Mouse (Mus musculus) heart, postnatal 4 days (tissue): ENCODE data around the gene Eif3k. TPM values are rescaled to one million over a fixed set of nuclear protein-coding genes. Genes with fewer than 3 reads are reported as not detected.

Experiments used
- DNase-seq: peaks from one replicate; pipeline ENCODE4 v3.0.0; 2021
- total RNA-seq, 2 experiments: library from RNA; stranded (reverse); gene quantifications; 2 replicates each; pipeline ENCODE4 v1.2.3; 2021

The Eif3k gene
- total RNA-seq, 2 experiments from 2014 or later = 205 to 208 TPM

- DNase-seq = no peak
Measured at GRCm38 (mm10) chr7:28957997-28958725, 23.5 kb downstream of the Eif3k start.

GRCm38 (mm10) chr7:28957286-28957685 is 24.4 kb downstream of the Eif3k start:
- DNase-seq = no peak

- no peak for DNase-seq
Measured at GRCm38 (mm10) chr7:28956270-28956669, 25.4 kb downstream of the Eif3k start.

- peak; percentile 27 for DNase-seq
Measured at GRCm38 (mm10) chr7:28955295-28955897, 26.3 kb downstream of the Eif3k start.

- DNase-seq = no peak
Measured at GRCm38 (mm10) chr7:28954773-28955172, 26.9 kb downstream of the Eif3k start.

- DNase-seq = no peak
Measured at GRCm38 (mm10) chr7:28953476-28954376, 27.9 kb downstream of the Eif3k start.

DNA sequence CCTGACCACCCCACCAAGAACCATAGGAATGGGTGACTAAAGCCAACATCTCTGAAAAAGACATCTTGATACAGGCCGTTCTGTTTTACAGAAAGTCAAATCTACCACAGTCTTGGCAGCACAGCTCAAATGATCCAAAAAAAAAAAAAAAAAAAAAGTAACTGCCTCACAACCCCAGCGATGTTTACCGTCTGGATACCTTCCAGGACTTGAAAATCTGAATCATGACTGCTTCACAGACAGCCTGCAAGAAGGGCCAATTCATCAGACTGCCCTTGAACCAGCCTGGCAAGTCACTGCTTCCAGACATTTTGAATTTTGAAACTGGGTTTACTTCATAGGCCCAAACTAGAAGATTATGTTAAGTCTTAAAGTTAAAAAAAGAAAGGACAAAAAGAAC is 28.9 kb downstream of the Eif3k start:
- no peak for DNase-seq

- no peak for DNase-seq
Measured at GRCm38 (mm10) chr7:28951764-28952163, 29.9 kb downstream of the Eif3k start.

DNA sequence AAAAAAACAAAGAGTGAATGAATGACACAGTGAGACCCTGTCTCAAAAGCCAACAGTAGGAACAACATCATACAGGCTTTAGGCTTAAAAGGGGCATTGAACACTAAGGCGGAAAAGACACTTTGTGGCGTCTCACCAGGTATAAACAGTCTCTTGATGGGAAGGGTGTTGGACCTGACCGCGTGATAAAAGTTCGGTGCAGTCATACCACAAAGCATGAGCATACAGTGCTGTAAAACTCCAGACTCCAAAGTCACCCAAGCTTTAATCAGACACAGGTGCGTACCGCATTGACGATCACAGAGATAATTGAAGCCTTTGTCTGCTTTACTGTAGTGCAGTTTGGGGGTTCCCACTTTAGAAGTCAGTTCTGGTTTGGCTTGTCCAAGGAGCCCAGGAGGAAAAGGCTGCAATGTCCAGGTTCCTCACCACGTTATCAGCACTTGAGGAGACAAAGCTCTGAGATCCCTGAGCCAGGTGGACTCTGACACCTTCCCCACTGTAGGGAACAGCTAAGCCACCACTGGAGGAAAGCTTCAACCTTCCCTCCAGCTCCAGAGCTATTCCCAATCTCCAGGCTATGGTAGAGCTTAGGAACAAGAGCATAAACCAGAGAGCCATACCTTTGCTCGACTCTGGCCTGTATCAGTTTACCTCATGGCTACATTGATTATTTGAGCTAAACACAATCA is 31.2 kb downstream of the Eif3k start:
- DNase-seq = no peak

- no peak for DNase-seq
Measured at GRCm38 (mm10) chr7:28949298-28949697, 32.4 kb downstream of the Eif3k start.

DNA sequence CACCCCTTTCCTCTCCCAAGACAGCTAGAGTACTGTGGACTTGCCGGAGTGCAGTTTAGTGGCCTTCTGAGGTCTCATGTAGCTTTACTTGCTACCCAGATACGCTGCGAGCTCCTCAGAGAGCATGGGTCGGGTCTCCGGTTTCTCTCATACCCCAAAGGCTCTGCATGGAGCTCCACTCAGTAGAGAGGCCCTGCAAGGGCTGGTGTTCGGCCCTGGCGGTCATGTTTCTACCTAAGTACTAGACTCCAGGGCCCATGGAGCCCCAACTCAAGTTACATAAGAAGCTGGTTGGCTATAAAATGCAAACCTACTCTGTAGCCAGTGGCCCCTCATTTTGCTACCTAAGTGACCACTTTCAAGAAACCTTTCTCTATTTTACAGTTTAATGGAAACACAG is 32.9 kb downstream of the Eif3k start:
- DNase-seq = no peak

DNA sequence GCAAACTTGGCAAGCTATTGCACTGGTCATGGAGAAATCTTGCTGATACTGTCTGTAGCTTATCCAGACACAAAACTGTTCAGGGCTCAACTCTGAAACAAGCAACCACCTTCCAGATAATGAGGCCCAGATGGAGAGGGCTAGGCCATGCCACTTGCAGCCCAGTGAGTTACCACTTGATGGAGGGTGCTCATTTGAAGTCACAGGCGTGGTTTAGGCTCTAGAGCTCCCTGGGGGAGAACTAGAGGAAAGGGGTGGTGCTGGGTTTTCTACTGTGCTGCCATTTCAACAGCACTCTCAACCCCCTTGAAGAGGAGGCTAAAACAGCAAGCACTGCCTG is 35.4 kb downstream of the Eif3k start:
- DNase-seq = no peak

DNA sequence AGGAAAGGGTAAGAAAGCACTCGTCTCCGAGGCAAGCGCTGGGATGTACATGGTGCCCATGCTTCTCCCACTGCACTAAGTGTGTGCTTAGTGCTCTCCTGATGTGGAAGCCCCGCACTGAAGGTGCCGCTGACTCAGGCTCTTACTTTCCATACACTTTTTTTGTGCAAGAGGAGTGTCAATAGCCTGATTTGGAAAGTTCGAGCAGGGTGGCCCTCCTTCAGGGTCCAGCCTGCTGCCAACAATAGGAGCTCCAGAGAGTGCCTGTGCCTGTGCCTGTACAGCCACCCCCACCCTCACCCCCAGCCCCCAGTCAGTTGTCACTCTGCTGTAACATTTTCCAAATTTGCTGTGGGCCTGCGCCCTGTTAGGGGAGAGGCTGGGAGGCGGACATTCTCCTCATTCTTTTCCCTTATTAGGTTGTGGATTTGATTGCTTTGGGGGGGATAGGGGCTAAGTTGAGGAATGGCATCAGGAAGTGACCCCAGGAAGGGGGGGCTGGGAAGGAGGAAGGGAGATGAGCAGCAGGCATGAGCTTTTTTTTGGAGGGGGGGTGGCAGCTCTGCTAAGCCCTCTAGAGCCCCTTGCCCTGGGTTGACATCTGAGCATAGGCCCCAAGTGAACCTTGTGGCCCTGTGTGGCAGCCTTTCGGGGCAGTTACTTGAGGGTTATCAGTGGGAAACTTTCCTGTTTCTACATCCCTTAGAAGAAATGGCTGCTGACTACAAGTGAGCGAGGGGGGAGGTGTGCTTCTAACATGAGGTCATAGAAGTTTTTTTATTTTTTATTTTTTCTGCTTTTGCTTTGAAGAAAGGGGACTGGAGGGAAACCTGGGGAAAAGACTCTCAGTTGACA is 36.0 kb downstream of the Eif3k start:
- DNase-seq = peak; percentile 61

GRCm38 (mm10) chr7:28944756-28945415 is 36.8 kb downstream of the Eif3k start:
- no peak for DNase-seq

DNA sequence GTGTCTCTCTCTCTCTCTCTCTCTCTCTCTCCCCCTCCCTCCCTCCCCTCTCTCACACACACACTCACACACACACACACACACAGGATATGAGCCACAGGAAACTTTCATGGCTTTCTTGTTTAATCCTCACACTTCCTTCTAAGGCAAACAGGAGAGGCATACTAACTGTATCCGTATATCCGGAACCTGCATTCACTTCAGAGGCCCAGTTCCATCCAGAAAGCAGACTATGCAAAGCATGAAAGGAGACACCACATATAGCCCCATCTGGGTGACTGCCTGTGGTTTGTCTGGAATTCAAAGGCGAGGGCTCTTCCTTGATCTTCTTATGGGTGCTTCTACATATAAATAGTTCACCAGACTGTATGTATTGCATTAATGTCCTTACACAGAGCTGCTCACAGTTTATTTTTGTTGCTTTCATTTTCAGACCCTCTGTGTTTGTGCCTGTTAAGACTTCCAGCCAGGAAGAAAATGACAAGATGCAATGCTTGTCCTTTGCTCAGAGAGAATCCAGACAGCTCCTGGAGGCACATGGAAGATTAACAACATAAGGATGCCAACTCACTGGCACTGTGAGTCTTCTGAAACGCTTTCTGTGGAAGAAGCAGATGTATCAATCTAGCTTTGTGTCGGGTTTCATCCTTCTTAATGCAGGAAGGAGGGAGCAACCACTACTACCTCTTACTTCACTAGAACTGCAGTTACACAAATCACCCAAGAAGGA is 38.0 kb downstream of the Eif3k start:
- DNase-seq = no peak

DNA sequence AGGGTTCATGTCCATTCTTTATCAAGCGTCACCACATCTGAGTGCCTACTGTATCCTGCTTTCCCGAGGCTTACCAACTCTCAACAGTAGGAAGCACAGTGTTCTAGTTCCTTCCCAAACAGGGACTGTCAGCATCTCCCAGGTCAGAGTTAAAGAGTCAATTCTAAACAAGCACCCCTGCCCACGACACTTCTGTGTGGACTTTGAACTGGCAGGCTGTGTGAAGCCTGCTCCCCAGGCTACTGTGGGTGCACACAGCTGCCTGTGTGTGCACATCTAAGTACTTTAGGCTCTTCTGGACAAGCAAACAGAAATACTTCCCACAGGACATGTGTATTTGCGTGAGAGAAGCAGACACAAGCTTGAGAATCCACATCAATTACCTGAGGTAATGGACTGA is 40.1 kb downstream of the Eif3k start:
- DNase-seq = no peak

GRCm38 (mm10) chr7:28941129-28941528 is 40.5 kb downstream of the Eif3k start:
- DNase-seq = no peak

DNA sequence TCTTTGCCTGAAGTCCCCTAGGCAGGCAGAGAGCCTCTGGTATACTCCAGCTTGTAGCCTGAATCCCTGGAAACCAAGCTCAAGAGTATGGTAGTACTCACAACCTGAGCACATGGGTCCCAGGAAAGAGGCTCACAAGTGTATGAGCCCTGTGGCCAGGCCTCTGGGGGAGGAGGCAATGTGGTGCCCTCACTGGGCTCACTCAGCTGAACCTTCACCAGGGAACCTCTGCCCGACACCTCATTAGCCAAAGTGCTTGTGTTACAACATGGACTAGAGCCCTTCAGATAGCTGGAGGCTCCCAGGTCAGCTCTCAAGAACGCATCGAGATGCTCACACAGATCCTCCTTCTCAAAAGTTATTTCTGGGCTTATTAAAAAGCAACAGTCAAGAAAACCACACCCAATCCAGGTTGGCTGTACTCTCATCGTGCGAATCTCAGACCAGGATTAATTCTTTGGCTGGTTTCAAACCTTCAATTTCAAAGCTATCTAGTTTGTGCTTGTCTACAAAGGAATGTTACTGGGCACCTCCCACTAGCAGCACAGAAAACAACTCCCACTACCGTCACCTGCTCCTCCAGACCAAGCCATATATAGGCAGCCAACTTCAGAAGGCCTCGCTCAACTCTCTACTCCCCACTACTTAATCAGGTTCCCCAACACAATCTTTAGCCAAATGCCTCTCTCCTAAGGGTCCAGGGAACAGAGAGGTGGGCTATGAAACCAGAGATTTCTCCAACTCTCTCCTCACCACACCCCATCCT is 42.1 kb downstream of the Eif3k start:
- no peak for DNase-seq

DNA sequence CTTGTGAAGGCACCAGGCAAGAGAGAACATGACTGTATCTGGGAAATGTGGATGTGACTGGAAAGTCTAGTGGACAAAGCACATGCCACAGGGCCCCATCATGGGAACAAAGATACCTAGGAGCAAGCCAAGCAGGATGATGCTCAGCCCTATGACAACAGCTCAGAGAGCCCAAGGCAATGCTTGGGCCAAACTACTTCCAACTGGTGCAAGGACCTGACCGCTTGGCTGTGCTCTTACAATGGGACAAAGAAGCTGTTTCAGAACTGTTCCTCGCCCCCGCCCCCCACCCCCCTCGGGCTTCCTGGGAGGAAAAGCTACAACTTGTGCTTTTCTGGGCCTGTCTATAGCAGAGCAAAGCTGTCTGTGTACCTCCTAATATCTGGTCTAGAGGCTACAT is 43.0 kb downstream of the Eif3k start:
- DNase-seq = no peak

GRCm38 (mm10) chr7:28936787-28937186 is 44.9 kb downstream of the Eif3k start:
- DNase-seq = no peak
